Mouse (Mus musculus) T-cell, adult 2 months (primary cell): Measurements from ENCODE around the gene Otud7b.

Experiments used
- DNase-seq: peaks from one replicate; pipeline ENCODE4 v3.0.0; 2022; ENCODE audit warnings: low spot score

The Otud7b gene

DNA sequence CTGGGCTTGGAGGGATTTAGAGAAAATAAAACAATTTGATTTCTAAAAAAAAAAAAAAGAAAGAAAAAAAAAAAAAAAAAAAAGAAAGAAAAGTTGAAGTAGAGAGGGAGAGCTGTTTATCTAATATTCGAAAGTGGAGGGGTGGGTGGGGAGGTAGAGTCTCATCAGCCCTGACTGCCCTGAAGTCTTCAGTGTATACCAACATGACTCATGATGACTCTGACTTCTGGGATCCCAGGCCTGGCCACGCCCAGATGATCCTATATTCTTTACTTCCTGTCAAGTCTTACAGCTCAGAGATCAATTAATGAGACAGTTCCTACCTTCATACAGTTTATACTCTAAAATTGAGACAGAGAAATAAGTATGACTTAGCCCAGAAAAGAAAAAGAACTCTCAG lies 17.1 kb upstream of the Otud7b start:
- DNase-seq = no peak

DNA sequence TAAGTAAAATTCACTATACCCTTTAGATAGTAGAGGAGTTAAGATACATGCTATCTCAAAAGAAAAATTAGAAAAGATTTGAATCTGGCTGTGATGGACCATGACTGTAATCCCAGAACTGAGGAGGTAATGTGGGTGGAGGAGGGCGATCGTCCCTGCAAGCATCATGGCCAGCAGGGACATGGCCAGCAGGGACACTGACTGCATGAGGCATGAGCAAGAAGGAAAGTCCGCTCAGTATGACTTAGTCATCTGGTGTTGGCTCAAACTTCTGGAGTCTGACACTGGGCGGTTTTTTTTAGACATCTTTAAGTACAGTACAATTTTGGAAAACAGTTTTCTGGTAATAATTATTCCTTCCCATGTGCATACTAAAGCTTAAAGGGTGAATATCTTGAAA lies 16.5 kb upstream of the Otud7b start:
- DNase-seq = no peak

DNA sequence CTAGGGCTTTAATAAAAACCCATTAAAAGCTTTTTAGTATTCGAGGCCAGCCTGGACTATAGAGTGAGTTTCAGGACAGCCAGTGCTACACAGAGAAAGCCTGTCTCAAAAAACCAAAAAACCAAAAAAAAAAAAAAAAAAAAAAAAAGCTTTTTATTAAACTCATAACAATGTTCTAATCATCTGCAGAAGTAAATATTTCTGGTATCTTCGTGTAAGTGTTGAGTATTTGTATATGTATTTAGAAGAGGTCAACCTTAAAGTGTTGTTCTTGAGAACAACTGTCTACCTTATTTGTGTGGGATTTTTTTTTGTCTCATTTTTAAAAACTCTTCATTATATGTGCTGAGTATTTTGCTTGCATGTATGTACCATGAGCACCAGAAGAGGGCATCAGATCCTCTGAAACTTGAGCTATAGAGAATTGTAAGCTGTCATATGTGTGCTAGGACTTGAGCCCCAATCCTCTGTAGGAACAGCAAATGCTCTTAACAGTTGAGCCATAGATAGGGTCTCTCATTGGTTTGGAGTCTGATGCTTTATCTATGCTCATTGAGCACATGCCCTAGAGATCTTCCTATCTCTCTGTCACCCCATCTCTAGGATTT lies 14.3 kb upstream of the Otud7b start:
- no peak for DNase-seq

DNA sequence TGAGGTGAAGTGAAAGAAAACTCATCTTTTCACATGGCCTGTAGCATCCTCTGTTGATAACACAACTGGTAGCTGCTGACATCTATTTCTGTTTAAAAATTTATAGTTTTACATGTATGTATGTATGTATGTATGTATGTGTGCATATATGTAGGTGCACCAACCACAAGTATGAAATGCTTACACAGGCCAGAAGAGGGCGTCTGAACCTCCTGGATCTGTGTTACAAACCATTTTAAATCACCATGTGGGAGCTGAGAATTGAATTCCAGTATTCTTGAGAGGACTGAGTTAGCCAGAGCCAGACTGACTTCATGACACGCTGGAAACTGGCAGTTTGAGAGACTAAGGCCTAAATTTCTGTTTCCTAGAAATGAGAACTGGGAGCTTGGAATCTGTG lies 13.2 kb upstream of the Otud7b start:
- no peak for DNase-seq

DNA sequence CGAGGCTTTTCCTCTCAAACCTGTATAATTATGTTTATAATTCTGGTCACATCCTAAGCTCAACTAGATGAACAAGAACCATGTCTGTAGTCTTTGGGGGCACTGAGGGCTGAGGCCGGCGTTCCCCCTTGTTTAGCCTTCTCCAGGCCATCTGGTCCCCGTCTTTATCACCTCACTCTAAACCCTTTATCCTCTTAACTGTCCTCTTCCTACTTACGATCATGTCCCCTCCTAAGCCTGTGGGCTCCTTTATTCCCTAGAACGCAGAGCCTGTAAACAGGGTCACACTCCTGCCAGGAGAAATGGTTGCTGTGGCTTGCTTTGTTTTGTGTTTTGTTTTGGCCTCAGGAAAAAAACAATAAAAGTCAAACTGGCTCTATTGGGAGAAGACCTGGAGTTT lies 12.4 kb upstream of the Otud7b start:
- no peak for DNase-seq

DNA sequence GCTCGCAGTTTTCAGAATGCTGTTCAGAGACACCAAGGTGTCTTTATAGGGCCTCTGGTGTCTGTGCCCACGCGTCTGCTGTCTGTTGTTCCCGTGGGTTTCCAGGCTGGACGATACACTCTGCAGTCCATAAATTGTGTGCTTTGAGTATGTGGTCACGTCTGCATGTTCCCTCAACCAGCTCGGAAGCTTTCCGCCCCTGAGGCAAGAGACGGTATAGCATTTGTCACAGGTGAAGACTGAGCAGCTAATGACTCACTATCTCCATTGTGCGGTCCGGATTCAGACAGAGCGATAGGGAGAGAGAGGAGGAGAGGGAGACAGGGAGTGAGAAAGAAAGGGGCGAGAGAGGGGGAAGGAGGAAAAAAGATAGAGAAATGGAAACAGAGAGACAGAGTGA lies 10.8 kb upstream of the Otud7b start:
- no peak for DNase-seq

DNA sequence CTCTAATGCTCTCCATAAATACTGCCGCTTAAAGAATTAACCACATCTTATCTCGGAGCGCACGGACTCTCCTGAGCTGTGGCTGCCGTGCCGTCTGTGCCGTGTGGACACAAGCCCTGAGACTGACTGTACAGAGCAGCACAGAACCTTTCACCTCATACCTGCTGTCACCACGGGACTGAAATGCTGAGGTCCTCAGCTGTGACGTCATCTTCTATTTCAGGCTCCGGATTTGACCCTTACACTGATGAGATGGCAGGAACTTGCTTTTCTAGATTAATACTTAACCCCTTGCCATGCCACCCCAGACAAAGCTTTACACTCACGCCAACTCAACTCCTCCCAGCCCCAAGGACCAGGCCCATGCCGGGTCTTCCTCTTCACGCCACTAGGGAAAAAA lies 10.1 kb upstream of the Otud7b start:
- no peak for DNase-seq

DNA sequence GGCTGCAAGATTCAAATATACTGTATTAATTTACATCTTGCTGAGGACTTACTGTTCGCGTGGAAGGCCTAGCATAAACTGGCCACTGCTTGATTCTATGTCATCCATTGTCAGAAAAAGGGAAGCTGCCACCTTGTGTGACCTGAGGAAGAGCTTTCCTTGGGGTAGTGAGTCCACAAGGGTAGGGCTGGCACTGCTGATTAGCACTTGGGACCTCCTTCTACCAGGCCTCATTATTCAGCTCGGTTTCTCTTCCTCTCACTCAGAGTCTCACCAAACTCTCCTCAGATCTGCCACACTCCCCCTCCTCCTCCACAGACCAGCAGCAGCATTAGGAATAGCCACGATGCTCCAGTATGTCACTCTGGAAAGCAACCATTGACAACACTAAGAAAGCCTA lies 6.2 kb upstream of the Otud7b start:
- DNase-seq = no peak

DNA sequence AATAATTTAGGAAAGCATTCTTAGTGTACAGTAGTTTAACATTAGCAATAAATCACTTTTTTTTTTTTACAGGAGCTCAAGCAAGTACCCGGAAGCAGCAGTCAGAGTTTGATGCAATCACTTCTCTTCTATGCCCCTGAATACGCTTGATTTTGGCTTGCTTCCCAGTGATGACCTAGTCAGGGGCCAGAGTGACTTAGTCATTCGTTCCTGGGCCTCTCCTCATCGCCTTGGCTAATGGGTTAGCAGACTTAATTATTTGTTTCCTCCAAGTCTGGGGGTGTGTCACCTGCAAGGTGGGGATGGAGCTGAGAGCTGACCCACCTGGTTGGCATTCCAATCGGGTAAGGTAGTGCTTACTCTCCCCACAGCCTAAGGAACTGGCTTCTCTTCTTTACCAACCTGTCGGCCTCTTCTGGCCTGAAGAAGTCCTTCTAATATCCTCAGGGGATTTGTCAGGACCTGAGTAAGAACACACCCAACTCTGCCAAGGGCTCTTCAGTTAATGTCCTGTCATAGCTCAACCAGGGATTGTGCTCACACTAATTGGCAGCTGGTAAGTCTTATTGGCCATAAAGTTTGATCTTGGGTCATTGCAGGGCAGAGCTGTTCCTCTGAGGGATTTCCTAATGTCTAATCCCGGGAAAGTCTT lies 5.6 kb upstream of the Otud7b start:
- DNase-seq = no peak

DNA sequence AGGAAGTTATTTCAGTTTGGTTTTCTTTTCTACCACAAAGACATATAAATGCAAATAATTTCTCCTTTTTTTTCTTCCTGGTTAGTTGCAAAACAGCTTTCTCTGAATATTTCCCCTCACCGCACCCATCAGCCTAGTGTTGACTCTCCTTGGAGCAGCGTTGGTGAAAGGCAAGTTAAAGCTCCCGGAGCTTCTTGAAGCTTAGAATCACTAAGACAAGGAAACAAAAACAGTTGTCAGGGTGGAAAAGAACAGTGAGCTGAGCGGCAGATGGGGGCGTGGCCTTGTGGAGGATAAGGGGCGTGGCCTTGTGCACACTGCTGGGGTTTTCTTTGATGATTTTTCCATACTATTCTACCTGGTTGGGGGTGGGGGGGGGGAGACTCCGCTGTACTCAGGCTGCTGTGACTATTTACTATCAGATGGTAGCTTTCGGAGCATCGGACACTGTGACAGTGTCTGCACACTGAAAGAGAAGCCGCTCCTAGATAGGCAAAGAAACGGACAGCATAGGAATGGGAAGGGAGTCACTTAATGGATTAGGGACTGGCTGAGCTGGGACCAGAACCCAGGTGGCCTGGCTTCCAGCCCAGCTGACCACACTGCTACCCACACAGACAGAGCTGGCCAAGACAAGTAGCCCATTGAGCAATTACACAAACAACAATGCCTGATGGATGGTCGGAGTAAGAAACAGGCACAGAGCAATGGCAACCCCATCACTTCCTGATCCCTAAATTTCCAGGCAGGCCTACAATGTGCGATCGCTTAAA lies 2.0 kb upstream of the Otud7b start:
- DNase-seq = peak; percentile 35

DNA sequence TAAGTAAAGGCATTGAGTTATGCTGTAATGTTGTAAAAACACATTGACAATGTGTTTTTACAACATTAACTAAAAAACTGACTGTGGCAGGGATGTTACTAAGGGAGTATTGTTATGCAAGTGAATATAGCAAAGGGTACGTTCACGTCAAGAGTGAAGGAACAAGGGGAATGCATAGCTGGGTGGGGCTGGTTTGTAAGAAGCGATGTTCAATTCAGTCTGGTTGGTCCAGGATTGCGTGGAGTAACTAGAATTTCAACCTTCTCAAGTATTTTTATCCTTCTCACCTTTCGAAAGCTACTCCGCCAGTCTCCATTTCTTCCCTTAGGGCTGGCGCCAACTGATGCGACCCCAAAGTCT lies 446 bp upstream of the Otud7b start:
- no peak for DNase-seq

DNA sequence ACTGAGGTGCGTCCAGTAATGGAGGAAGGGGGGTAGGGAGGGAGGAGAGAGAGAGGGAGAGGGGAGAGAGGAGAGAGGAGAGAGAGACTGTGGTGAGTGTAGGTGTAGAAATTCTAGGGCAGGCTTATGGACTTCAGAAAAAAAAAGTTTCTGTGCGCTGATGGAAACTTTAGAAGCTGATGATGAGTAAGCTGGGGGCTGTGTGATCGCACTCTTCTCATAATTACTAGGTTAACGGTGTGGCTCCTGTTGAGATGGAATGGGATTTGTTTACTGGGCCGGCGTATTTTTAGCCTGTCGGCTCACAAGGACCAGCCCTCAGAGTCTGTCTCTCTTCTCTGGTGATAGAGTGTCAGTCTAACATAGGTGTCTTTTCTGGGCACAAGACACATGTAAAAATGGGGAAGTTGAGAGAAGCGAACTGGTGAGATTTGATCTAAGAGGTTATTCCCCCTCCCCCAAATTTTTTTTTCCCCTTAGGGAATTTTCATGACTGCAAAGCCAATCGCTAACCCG lies 963 bp downstream of the Otud7b start:
- DNase-seq = no peak

DNA sequence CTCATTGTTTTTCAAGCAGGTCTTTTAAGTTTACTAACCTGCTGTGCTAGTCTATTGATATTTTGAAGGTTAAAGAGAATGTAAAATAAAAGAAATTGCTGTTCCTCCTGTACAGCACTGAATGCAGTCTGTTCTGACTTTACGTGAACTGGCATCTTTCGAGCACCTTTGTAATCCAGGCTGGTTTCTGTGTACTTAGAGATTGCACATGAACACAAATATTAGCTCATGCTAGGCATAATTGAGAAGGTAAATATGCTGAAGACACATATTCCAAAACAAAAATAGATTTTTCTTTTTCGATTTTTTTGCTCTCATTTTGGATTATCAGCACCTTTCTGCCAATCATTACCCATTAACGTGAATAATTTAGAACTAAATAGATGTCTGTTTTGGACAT lies 1.8 kb downstream of the Otud7b start:
- no peak for DNase-seq

DNA sequence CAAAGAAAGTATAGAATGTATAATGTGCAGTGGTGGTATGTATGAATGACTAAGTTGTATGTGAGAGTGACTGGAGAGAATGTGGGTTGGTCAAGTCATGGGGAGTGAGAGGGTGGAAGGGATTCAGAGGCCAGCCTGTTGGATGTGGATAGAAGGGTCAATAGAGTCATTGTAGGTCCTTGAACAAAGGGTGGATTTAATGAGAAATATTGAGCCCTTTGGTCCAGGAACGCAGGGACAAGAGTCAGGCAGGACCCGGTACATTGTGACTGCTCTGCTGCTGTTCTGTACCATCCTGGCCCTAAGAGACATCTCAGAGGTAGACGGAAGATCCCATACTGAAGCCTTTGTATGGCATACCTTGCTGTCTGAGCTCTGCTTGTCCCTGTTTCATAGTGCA lies 4.0 kb downstream of the Otud7b start:
- DNase-seq = no peak

DNA sequence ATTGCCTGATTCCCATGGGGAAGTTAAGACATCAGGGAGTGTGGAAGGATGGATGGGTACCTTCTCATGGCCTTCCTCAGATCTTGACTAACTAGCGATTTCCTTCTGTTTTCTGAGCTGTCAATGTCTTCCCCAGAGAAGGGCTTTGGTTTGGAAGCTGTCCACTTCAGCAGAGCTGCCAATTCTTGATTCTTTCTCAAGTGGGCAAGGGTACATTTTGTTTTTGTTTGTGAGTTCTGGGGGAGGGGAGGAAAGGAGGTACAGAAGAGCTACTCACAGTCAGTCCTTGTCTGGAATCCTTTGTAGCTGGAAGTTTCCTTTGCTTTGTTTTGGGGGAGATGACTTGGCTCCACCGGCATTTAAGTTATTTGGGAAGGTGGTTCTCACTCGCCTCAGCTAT lies 8.9 kb downstream of the Otud7b start:
- DNase-seq = no peak

DNA sequence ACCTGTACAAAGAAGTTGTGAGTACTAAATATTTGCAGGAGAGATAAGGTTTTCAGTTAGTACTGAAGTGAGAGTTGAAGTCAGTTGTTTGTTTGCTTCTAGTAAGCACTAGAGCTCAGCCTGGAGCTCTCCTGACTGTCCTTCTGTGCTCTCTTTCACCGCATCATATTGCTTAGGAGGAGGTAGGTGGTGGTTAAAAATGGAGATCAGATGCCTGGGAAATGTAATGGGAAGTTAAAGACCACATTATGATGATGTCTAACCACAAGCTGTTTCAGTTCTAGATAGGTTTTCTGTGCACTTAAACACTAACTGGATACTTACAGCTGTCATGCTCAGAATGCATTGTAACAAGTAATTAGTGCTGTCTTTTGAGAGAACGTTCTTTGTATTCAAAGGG lies 13.8 kb downstream of the Otud7b start:
- no peak for DNase-seq

DNA sequence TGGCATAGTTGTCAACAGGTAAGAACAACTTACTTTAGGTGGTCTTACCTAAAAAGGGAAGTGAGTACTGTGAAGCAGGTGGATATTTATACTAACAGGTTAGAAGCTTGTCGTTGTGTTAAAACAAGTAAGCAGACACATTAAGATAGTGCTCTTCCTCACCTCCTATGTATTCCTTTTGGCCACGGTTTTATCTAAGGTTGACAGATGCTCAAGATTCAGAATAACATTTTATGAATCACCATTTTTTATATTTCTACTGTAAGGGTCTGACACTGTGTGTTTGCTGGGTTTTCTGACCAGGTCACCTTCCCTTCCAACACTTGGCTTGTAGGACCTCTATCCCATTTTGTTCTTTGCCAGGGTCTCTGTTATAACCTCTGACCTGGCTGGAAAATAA lies 14.4 kb downstream of the Otud7b start:
- no peak for DNase-seq

DNA sequence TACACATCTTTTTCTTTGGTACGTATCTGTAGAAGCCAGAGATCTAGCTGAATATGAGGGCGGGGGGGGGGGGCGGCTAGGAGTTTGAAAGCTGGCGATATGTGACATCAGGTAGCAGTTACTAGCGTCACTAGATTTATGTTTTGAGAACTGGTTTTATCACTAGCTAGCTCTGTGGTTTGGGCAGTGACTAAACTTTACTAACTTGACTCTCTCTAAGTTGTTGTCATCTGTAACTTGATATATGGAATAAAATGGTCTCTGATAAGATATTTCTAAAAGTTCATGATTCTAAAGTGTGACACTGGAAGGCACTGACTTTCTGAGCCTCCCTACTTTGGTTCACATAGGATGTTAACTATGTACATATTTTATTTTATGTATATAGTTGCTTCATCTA lies 19.9 kb downstream of the Otud7b start:
- DNase-seq = no peak

DNA sequence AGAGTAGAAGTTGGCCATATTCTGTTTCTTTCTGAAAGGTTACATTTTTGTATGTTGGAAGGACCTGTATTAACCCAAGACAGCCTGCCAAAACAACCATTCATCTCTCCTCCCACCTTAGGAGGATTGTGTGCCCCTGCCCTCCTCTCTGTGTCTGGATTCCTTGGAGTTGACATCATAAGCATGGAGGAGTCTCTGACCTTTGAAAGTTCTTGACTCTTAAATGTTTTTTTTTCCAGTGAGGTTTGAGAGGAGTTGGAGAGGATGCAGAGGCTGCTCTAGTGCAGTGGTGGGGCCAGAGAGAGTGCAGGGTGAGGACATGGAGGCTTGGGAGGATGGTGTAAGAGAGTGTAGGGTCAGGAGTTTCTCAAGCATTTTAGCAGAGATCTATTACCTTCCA lies 23.8 kb downstream of the Otud7b start:
- no peak for DNase-seq

DNA sequence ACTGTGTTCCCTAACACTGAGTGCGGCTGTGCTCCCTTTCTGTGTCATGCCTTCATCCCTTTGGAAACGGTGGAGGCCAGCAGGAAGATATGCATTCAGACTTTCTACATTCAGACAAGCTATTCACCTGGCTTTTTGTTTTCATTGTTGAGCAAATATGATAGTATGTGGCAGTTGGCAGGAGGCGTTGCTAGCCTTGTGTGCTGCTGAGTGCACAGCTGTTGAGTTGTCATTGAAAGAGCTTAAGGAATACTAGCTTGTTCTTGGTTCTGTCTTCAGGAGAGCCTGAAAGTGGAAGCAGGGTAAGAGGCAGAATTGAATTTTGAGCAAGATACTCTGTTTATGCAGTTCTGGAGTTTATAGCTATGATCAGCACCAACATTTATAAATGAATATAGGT lies 28.2 kb downstream of the Otud7b start:
- no peak for DNase-seq

DNA sequence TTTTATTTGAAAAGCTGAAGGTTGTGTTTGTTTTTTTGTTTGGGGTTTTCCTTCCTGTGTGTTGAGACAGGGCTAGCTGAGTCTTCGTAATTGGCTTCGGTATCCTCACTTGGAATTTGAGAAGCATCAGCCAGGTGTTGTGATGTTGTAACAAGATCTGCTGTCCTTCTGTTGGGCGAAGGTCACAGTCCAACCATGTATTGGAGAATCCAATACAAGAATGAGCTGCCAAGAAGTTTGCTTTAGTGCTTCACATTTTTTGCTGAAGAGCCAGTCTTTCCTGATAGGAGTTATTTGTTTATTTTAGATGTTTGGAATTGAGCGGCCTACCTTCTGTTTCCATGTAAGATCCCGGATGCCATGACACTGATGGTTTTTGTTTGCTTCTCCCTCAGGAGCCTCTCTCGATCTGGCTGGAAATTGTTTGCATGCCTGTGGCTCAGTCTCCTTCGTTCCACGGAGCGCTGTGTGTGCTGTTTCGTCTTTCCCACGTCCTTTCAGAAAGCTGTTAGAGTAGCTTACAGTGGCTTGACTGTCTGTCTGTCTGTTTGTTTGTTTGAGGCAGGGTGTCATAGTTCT lies 29.1 kb downstream of the Otud7b start:
- no peak for DNase-seq

DNA sequence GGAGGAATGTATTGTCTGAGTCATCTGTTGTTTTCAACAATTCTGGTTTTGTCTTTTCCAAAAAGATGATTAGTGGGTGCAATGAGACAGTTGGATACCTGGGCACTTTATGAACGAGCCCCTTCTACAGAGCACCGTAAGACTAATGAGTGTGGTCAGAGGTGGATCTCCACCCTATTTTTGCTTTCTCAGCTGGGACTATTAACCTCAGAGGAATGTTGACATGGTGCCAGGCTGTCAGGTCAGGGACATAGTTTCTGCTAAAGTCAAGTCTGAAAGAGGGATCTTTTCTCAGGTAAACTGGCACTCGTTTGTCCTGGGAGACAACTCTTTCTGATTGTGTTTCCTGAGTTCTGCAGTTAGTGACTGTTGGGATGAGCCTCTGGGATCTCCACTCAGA lies 30.7 kb downstream of the Otud7b start:
- no peak for DNase-seq

DNA sequence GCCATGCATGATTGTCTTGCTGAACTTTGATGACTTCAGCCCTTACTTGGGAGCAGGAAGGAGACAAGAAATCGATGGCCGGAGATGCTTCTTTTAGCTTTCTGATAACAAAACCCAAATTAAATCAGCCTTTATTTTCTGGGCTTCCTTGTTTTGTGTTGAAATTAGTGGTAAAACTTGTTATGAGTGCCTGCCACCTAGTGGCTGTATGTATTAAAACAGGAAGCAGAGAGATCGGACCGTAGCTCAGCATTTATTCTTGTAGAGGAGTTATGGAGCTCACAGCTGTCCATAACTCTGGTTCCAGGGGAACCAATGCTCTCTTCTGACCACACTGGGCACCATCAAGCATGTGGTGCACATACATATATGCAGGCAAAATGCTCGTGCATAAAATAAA lies 43.6 kb downstream of the Otud7b start:
- DNase-seq = peak; percentile 64
